Mouse (Mus musculus) CH12.LX (cell line): ENCODE measurements around the gene Slc4a1. TPM values are rescaled to one million over a fixed set of nuclear protein-coding genes. Genes with fewer than 3 reads are reported as not detected.

ENCODE experiments used
- DNase-seq: peaks from one replicate; pipeline ENCODE4 v3.0.0-alpha.2; 2013; ENCODE audit errors: extremely low read depth
- H3K27ac ChIP-seq: 2 replicates; pipeline ENCODE4 v1.5.1; 2012; ENCODE audit warnings: low read depth, mild to moderate bottlenecking, control low read depth, moderate library complexity; ENCODE audit not compliant: insufficient read depth
- H3K27me3 ChIP-seq: replicated peaks from 2 replicates; pipeline ENCODE3; 2012; ENCODE audit warnings: inconsistent platforms
- H3K36me3 ChIP-seq, 2 experiments: replicated peaks in 1 of 2; 2 replicates each; pipeline versions ENCODE3 to v1.6.1; 2012; ENCODE audit warnings: inconsistent platforms in 1 of 2, low read length in 1 of 2, mild to moderate bottlenecking in 1 of 2, mixed read lengths in 1 of 2, moderate library complexity in 1 of 2; ENCODE audit not compliant: control insufficient read depth in 1 of 2, insufficient read depth in 1 of 2
- H3K4me1 ChIP-seq, 2 experiments: 2 replicates each; pipeline ENCODE4 v1.6.1; 2012; ENCODE audit warnings: inconsistent platforms in 1 of 2, moderate library complexity in 1 of 2; ENCODE audit not compliant: insufficient read depth in 2 of 2, control insufficient read depth in 1 of 2
- H3K4me2 ChIP-seq: 2 replicates; pipeline ENCODE4 v1.6.1; 2012; ENCODE audit warnings: low read depth, mild to moderate bottlenecking, control low read depth; ENCODE audit not compliant: poor library complexity, insufficient read depth, severe bottlenecking
- H3K4me3 ChIP-seq, 3 experiments: fragments of 150-350 bp in 1 of 3; sonication (generic) in 1 of 3; replicated peaks in 1 of 3; 2 replicates each; pipeline versions ENCODE3 to v1.5.1; 2011 to 2012; ENCODE audit warnings: low read depth in 2 of 3, low read length in 2 of 3, mild to moderate bottlenecking in 2 of 3, moderate library complexity in 2 of 3, control low read depth in 1 of 3, improper control_type of control experiment in 1 of 3, inconsistent platforms in 1 of 3, mixed read lengths in 1 of 3; ENCODE audit not compliant: poor library complexity in 1 of 3
- H3K79me2 ChIP-seq: replicated peaks from 2 replicates; pipeline ENCODE4 v1.6.1; 2012; ENCODE audit warnings: mild to moderate bottlenecking, moderate library complexity; ENCODE audit not compliant: control insufficient read depth, poor library complexity, insufficient read depth, severe bottlenecking; ENCODE audit errors: extremely low read depth
- H3K9ac ChIP-seq: 2 replicates; pipeline ENCODE4 v1.6.1; 2012; ENCODE audit warnings: low read depth, mild to moderate bottlenecking, control low read depth, moderate library complexity; ENCODE audit not compliant: insufficient read depth
- H3K9me3 ChIP-seq: replicated peaks from 2 replicates; pipeline ENCODE3; 2012; ENCODE audit warnings: low read length, inconsistent platforms, mixed read lengths
- BHLHE40 ChIP-seq: IDR thresholded peaks from 2 replicates; pipeline ENCODE4 v1.6.1; 2011; ENCODE audit warnings: mild to moderate bottlenecking, low read depth, low read length, improper control_type of control experiment
- CHD1 ChIP-seq: IDR thresholded peaks from 2 replicates; pipeline ENCODE4 v1.6.1; 2012; ENCODE audit warnings: low read depth, low read length, improper control_type of control experiment, inconsistent platforms
- CHD2 ChIP-seq: IDR thresholded peaks from 2 replicates; pipeline ENCODE4 v1.6.1; 2011; ENCODE audit warnings: low read length, improper control_type of control experiment
- CTCF ChIP-seq, 2 experiments: IDR thresholded peaks in 1 of 2; conservative IDR thresholded peaks in 1 of 2; 2 replicates each; pipeline ENCODE4 v1.5.1; 2011 to 2012; ENCODE audit warnings: low read depth in 2 of 2, low read length in 2 of 2, improper control_type of control experiment in 1 of 2, inconsistent platforms in 1 of 2, mild to moderate bottlenecking in 1 of 2, moderate library complexity in 1 of 2
- ELF1 ChIP-seq: IDR thresholded peaks from 2 replicates; pipeline ENCODE4 v1.6.1; 2014; ENCODE audit warnings: low read depth, mild to moderate bottlenecking, inconsistent platforms, low read length, improper control_type of control experiment
- EP300 ChIP-seq: IDR thresholded peaks from 2 replicates; pipeline ENCODE4 v1.6.1; 2011; ENCODE audit warnings: low read length, improper control_type of control experiment
- GABPA ChIP-seq: IDR thresholded peaks from 2 replicates; pipeline ENCODE4 v1.6.1; 2012; ENCODE audit warnings: low read depth, low read length, improper control_type of control experiment, inconsistent platforms; ENCODE audit not compliant: insufficient replicate concordance
- IRF4 ChIP-seq: IDR thresholded peaks from 2 replicates; pipeline ENCODE4 v1.6.1; 2014; ENCODE audit warnings: low read depth, mild to moderate bottlenecking, inconsistent platforms, low read length, improper control_type of control experiment
- JUND ChIP-seq: conservative IDR thresholded peaks from 2 replicates; pipeline ENCODE4 v1.6.1; 2011; ENCODE audit warnings: low read depth, low read length, improper control_type of control experiment
- KAT2A ChIP-seq: IDR thresholded peaks from 2 replicates; pipeline ENCODE4 v1.6.1; 2012; ENCODE audit warnings: low read length, improper control_type of control experiment, inconsistent platforms; ENCODE audit not compliant: insufficient replicate concordance
- MAFK ChIP-seq: IDR thresholded peaks from 2 replicates; pipeline ENCODE4 v1.6.1; 2011; ENCODE audit warnings: low read length, improper control_type of control experiment; ENCODE audit not compliant: insufficient replicate concordance
- MAZ ChIP-seq: IDR thresholded peaks from 2 replicates; pipeline ENCODE4 v1.6.1; 2012; ENCODE audit warnings: low read depth, mild to moderate bottlenecking, inconsistent platforms, low read length, improper control_type of control experiment, moderate library complexity
- MXI1 ChIP-seq: IDR thresholded peaks from 2 replicates; pipeline ENCODE4 v1.6.1; 2011; ENCODE audit warnings: mild to moderate bottlenecking, low read depth, low read length, improper control_type of control experiment
- NELFE ChIP-seq: IDR thresholded peaks from 2 replicates; pipeline ENCODE4 v1.6.1; 2011; ENCODE audit warnings: low read depth, low read length, improper control_type of control experiment
- NRF1 ChIP-seq: IDR thresholded peaks from 2 replicates; pipeline ENCODE4 v1.6.1; 2014; ENCODE audit warnings: low read depth, mild to moderate bottlenecking, inconsistent platforms, low read length, improper control_type of control experiment, moderate library complexity
- PAX5 ChIP-seq: IDR thresholded peaks from 2 replicates; pipeline ENCODE4 v1.6.1; 2012; ENCODE audit warnings: low read length, inconsistent platforms, mixed read lengths
- RCOR1 ChIP-seq: conservative IDR thresholded peaks from 2 replicates; pipeline ENCODE4 v1.6.1; 2012; ENCODE audit warnings: low read depth, mild to moderate bottlenecking, inconsistent platforms, low read length, improper control_type of control experiment
- TCF12 ChIP-seq: IDR thresholded peaks from 2 replicates; pipeline ENCODE4 v1.6.1; 2014; ENCODE audit warnings: low read depth, mild to moderate bottlenecking, inconsistent platforms, low read length, improper control_type of control experiment
- USF2 ChIP-seq: conservative IDR thresholded peaks from 2 replicates; pipeline ENCODE4 v1.6.1; 2011; ENCODE audit warnings: low read depth, low read length, improper control_type of control experiment
- ZKSCAN1 ChIP-seq: IDR thresholded peaks from 2 replicates; pipeline ENCODE4 v1.6.1; 2012; ENCODE audit warnings: low read depth, inconsistent platforms, low read length, improper control_type of control experiment, borderline replicate concordance
- ZNF384 ChIP-seq: IDR thresholded peaks from 2 replicates; pipeline ENCODE4 v1.6.1; 2012; ENCODE audit warnings: low read depth, low read length, improper control_type of control experiment, inconsistent platforms
- dilution Hi-C: fragments of 300-500 bp; cut with MboI; formaldehyde crosslinking; loops from 2 replicates; pipeline ENCODE4 v1.14.3; 2020; ENCODE audit warnings: low sequenced_read_pairs; ENCODE audit not compliant: extremely low pct_unique_long_range_greater_than_20kb, extremely low pct_ligation_motif_present
- in situ Hi-C: fragments of 300-500 bp; cut with MboI; formaldehyde crosslinking; loops from 3 replicates; pipeline ENCODE4 v1.14.3; 2019; ENCODE audit warnings: low sequenced_read_pairs, low pct_ligation_motif_present, low pct_unique_long_range_greater_than_20kb, mixed read lengths
- polyA plus RNA-seq: library from polyadenylated mRNA; unstranded; fragments of >175 nt; gene quantifications from 2 replicates; pipeline ENCODE4 v1.2.1, GENCODE M21; 2012; ENCODE audit warnings: low read depth; ENCODE audit not compliant: insufficient read length
- total RNA-seq, 2 experiments: library from RNA; depleted of rRNA; stranded (reverse); fragments of 300-350 nt in 1 of 2; fragments of >200 nt in 1 of 2; gene quantifications; 2 replicates each; pipeline ENCODE4 v1.2.3; 2012 to 2014

Slc4a1 gene
- total and polyA plus RNA-seq, 3 experiments: 0.08 TPM; not detected in 2

DNA sequence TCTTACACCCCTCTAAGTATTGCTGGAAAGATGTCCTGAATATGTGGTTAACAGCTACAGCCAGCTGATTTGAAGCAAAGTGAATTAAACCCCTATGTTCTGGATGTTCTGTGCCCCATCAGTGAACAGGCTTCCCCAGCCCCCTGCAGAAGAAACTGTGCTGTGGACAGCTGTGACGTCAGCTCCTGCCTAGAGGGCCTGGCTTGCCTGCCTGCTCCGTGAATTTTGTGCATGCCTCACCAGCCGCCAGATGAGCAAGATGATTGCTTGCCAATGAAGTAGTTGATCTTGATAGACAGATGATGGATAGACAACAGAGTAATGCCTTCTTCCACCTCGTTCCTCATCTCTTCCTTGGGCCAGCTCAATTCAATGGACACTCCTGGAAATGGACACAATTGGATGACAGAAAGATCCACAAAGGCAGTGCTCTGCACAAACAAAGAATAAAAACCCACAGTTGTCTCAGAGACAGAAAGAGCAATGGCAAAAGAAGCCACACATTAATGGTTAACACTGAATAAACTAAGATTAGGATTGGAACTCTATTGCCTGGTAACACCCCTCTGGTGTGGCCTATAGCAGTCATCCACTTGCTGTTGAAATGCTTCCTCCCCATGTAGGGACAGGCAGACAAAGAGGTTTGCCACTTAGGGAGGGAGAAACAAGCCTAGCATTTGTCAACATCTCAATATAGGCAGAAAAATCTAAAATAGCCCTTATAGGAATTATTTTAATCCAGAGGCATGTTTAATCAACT is 15.5 kb upstream of the Slc4a1 start:
- Histone ChIP-seq H3K36me3 (no peaks in the 10 kb centered on the region), H3K4me2 (no peak overlapping the region), H3K4me3 (no peak overlapping the region), H3K27me3 (peaks cover 23% of the 10 kb centered on the region), H3K9ac (no peak overlapping the region), H3K79me2 (no peaks in the 10 kb centered on the region), H3K27ac (no peak overlapping the region), H3K9me3 (peaks cover 21% of the 10 kb centered on the region), H3K4me1 (peaks cover 30 to 47% of the 10 kb centered on the region in 2 experiments)
- DNase-seq: no peak
- TF ChIP-seq MAFK (no peak), CTCF (conservative IDR thresholded peaks at IDR 0.05 in 1 of 2, IDR thresholded peaks at IDR 0.05 in 1 of 2; ENCODE audit: low read depth in 2 of 2, low read length in 2 of 2) (no peak), ZNF384 (no peak), EP300 (no peak), CHD2 (no peak), GABPA (no peak), MAZ (no peak), KAT2A (no peak), ELF1 (no peak), TCF12 (no peak), MXI1 (no peak), CHD1 (no peak), NRF1 (no peak), RCOR1 (no peak), BHLHE40 (no peak), NELFE (no peak), ZKSCAN1 (no peak)
- in situ Hi-C loops: no loop called here
- dilution Hi-C loops: no loop called here

DNA sequence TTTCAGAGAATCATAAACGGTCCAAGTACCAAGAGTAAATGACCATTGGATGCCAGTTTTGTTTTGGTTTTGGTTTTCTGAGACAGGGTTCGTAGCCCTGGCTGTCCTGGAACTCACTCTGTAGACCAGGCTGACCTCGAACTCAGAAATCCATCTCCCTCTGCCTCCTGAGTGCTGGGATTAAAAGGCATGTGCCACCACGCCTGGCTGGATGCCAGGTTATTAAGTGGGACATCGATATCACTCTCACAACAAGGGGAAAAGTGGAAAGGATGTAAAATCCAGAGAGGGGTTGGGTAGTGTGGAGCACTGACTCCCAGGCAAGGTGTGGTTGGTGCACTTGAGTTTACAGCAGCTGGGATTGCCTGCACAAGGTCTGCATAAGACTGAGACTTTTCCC is 14.1 kb upstream of the Slc4a1 start:
- Histone ChIP-seq H3K36me3 (no peaks in the 10 kb centered on the region), H3K4me2 (no peak overlapping the region), H3K4me1 (peaks cover 25 to 47% of the 10 kb centered on the region in 2 experiments), H3K9ac (no peak overlapping the region), H3K27me3 (peaks cover 32% of the 10 kb centered on the region), H3K27ac (no peak overlapping the region), H3K9me3 (peaks cover 21% of the 10 kb centered on the region), H3K79me2 (no peaks in the 10 kb centered on the region), H3K4me3 (no peak overlapping the region)
- DNase-seq: no peak
- TF ChIP-seq JUND (no peak), PAX5 (no peak), USF2 (no peak), MAZ (no peak), IRF4 (no peak)
- dilution Hi-C loops: no loop called here
- in situ Hi-C loops: no loop called here
